Mouse (Mus musculus) hindbrain, embryonic 11.5 days (tissue): ENCODE results near the gene Zfp87. TPM values are rescaled to one million over a fixed set of nuclear protein-coding genes. Genes with fewer than 3 reads are reported as not detected.
A peak's percentile ranks its signal among the peaks of the same experiment; 100 is the strongest.

ENCODE experiments used
- ATAC-seq: fragments of 200-750 bp; cut with Nextera tagmentation; 2 replicates; pipeline ENCODE4 v1.8.0; 2017; ENCODE audit warnings: mild to moderate bottlenecking, moderate TSS enrichment, moderate library complexity; ENCODE audit not compliant: low FRiP score
- DNase-seq: peaks from one replicate; pipeline ENCODE4 v3.0.0-alpha.2; 2015; ENCODE audit warnings: low spot score
- H3K27ac ChIP-seq: fragments of 300-500 bp; sonication (generic); 2 replicates; pipeline ENCODE4 v1.5.1; 2014; ENCODE audit warnings: mild to moderate bottlenecking, low read depth, low read length
- H3K27me3 ChIP-seq: fragments of 300-500 bp; sonication (generic); 2 replicates; pipeline ENCODE4 v1.6.1; 2014; ENCODE audit warnings: mild to moderate bottlenecking, low read length, moderate library complexity, mixed read lengths; ENCODE audit not compliant: control insufficient read depth, insufficient read depth
- H3K36me3 ChIP-seq: fragments of 300-500 bp; sonication (generic); 2 replicates; pipeline ENCODE4 v1.6.1; 2014; ENCODE audit warnings: mild to moderate bottlenecking, low read length, moderate library complexity, mixed read lengths; ENCODE audit not compliant: control insufficient read depth, insufficient read depth
- H3K4me1 ChIP-seq: fragments of 300-500 bp; sonication (generic); replicated peaks from 2 replicates; pipeline ENCODE4 v1.6.1; 2014; ENCODE audit warnings: low read length, mixed read lengths; ENCODE audit not compliant: control insufficient read depth, insufficient read depth
- H3K4me2 ChIP-seq: fragments of 300-500 bp; sonication (generic); replicated peaks from 2 replicates; pipeline ENCODE4 v1.6.1; 2014; ENCODE audit warnings: mild to moderate bottlenecking, low read depth, low read length
- H3K4me3 ChIP-seq: fragments of 300-500 bp; sonication (generic); 2 replicates; pipeline ENCODE4 v1.5.1; 2014; ENCODE audit warnings: low read depth, low read length
- H3K9ac ChIP-seq: fragments of 300-500 bp; sonication (generic); 2 replicates; pipeline ENCODE4 v1.6.1; 2014; ENCODE audit warnings: low read depth, low read length
- H3K9me3 ChIP-seq: fragments of 300-500 bp; sonication (generic); 2 replicates; pipeline ENCODE4 v1.6.1; 2016; ENCODE audit warnings: low read length; ENCODE audit not compliant: control insufficient read depth
- WGBS: fragments of 180-500 bp; shearing (Covaris S2); extraction: QIAGEN DNeasy Blood & Tissue Kit; methylation state at CpG from one replicate; pipeline ENCODE4 v1.1.7; 2014; 5-methylcytosine and 5-hydroxymethylcytosine counted together
- polyA plus RNA-seq: library from polyadenylated mRNA; unstranded; fragments of >200 nt; fragmentation: Nextera tagmentation; extraction: Ambion mirVana; gene quantifications from 2 replicates; pipeline ENCODE4 v1.2.1, GENCODE M21; 2014

Gene Zfp87
- 34.9 and 39.7 TPM in 2 replicates for polyA plus RNA-seq

- Histone ChIP-seq H3K9ac (peak within 1 kb of the TSS; percentile 88), H3K36me3 (no peaks in the 10 kb centered on the region), H3K4me3 (peak within 1 kb of the TSS; percentile 85), H3K27me3 (no peaks in the 10 kb centered on the region), H3K9me3 (no peaks in the 10 kb centered on the region; the same call in 1 of the 2 replicates), H3K4me2 (peak within 1 kb of the TSS; percentile 56), H3K27ac (peak within 1 kb of the TSS; percentile 71), H3K4me1 (no peaks in the 10 kb centered on the region)
- ATAC-seq (peak; percentile 100), DNase-seq (peak; percentile 94)
- WGBS = under 1% methylated on average over 27 of the region's 27 CpGs
These were observed at the start of gene Zfp87, which contains the start of gene Gm26965 for GRCm38 (mm10) chr13:67525753-67526410. TSS of gene Zfp87 (minus strand) at chr13:67526177. TSS of gene Gm26965 (minus strand) at chr13:67526151.

GRCm38 (mm10) chr13:67572591-67573189 lies 46.7 kb upstream of the Zfp87 start:
- H3K27ac ChIP-seq = no peak overlapping the region
- no peaks in the 10 kb centered on the region for H3K27me3 ChIP-seq
- H3K4me3 ChIP-seq = no peak overlapping the region
- no peaks in the 10 kb centered on the region for H3K9me3 ChIP-seq
- no peak overlapping the region for H3K4me2 ChIP-seq
- 73% methylated on average over 5 of the region's 5 CpGs for WGBS
- no peak for ATAC-seq
- no peak overlapping the region for H3K9ac ChIP-seq
- DNase-seq = no peak
- no peaks in the 10 kb centered on the region for H3K36me3 ChIP-seq
- H3K4me1 ChIP-seq = no peaks in the 10 kb centered on the region

GRCm38 (mm10) chr13:67553730-67554129 lies 27.8 kb upstream of the Zfp87 start, which contains the start of gene Zfp748:
TSS of gene Zfp748 (minus strand) at chr13:67553830.
- WGBS = 77% methylated on average over 4 of the region's 4 CpGs
- Histone ChIP-seq H3K4me1 (peaks cover 2% of the 10 kb centered on the region; the same call in 1 of the 2 replicates), H3K9me3 (no peaks in the 10 kb centered on the region), H3K4me3 (peak within 1 kb of the TSS; percentile 63), H3K9ac (peak within 1 kb of the TSS; percentile 79), H3K36me3 (no peaks in the 10 kb centered on the region), H3K27me3 (no peaks in the 10 kb centered on the region), H3K27ac (peak within 1 kb of the TSS; percentile 67; the same call in 1 of the 2 replicates), H3K4me2 (peak within 1 kb of the TSS; percentile 78)
- ATAC-seq (no peak), DNase-seq (no peak)

GRCm38 (mm10) chr13:67552505-67553346 lies 26.7 kb upstream of the Zfp87 start:
- Histone ChIP-seq H3K4me2 (peak overlapping the region; percentile 78), H3K4me3 (peak overlapping the region; percentile 63), H3K9ac (peak overlapping the region; percentile 79), H3K36me3 (no peaks in the 10 kb centered on the region), H3K27me3 (no peaks in the 10 kb centered on the region), H3K27ac (peak overlapping the region; percentile 67; the same call in 1 of the 2 replicates), H3K4me1 (peaks cover 2% of the 10 kb centered on the region; the same call in 1 of the 2 replicates), H3K9me3 (no peaks in the 10 kb centered on the region)
- DNase-seq (peak; percentile 86), ATAC-seq (peak; percentile 98)
- 2% methylated on average over 44 of the region's 44 CpGs for WGBS

GRCm38 (mm10) chr13:67545941-67546340 lies 20.0 kb upstream of the Zfp87 start:
- WGBS = 86% methylated on average over 1 of the region's 1 CpGs
- Histone ChIP-seq H3K9me3 (no peaks in the 10 kb centered on the region), H3K27me3 (no peaks in the 10 kb centered on the region)

GRCm38 (mm10) chr13:67527049-67527730 lies 1.2 kb upstream of the Zfp87 start:
- no peaks in the 10 kb centered on the region for H3K27me3 ChIP-seq
- H3K36me3 ChIP-seq = no peaks in the 10 kb centered on the region
- ATAC-seq (no peak), DNase-seq (no peak)
- WGBS = 74% methylated on average over 3 of the region's 3 CpGs
- H3K4me2 ChIP-seq = no peak overlapping the region
- no peaks in the 10 kb centered on the region for H3K4me1 ChIP-seq
- no peaks in the 10 kb centered on the region; the same call in 1 of the 2 replicates for H3K9me3 ChIP-seq
- H3K4me3 ChIP-seq = no peak overlapping the region
- H3K27ac ChIP-seq = no peak overlapping the region
- no peak overlapping the region for H3K9ac ChIP-seq

More at GRCm38 (mm10) chr13:67545941-67546340, 20.0 kb upstream of the Zfp87 start:
- Histone ChIP-seq H3K4me2 (no peak overlapping the region), H3K27ac (no peak overlapping the region), H3K36me3 (peaks cover 17% of the 10 kb centered on the region), H3K9ac (no peak overlapping the region), H3K4me3 (no peak overlapping the region), H3K4me1 (no peaks in the 10 kb centered on the region)
- ATAC-seq (no peak), DNase-seq (no peak)

GRCm38 (mm10) chr13:67500908-67501307 lies 25.1 kb downstream of the Zfp87 start:
- Histone ChIP-seq H3K27ac (no peak overlapping the region), H3K4me3 (no peak overlapping the region), H3K36me3 (no peaks in the 10 kb centered on the region), H3K27me3 (no peaks in the 10 kb centered on the region), H3K4me2 (no peak overlapping the region), H3K9me3 (no peaks in the 10 kb centered on the region), H3K9ac (no peak overlapping the region), H3K4me1 (no peaks in the 10 kb centered on the region)
- 68% methylated on average over 1 of the region's 1 CpGs for WGBS
- ATAC-seq = peak; percentile 41
- DNase-seq = no peak

GRCm38 (mm10) chr13:67500084-67500719 lies 25.8 kb downstream of the Zfp87 start, which contains the start of gene Zfp58:
TSS of gene Zfp58 (minus strand) at chr13:67500555.
- WGBS = 1% methylated on average over 22 of the region's 22 CpGs
- peak; percentile 97 for ATAC-seq
- DNase-seq = peak; percentile 89
- Histone ChIP-seq H3K4me3 (peak within 1 kb of the TSS; percentile 77), H3K9ac (peak within 1 kb of the TSS; percentile 70), H3K4me2 (peak within 1 kb of the TSS; percentile 73), H3K36me3 (no peaks in the 10 kb centered on the region), H3K27ac (no peak within 1 kb of the TSS), H3K27me3 (no peaks in the 10 kb centered on the region), H3K4me1 (no peaks in the 10 kb centered on the region), H3K9me3 (no peaks in the 10 kb centered on the region)
